Mouse (Mus musculus): Measurements from ENCODE around the gene Fras1.

Fras1 gene

DNA sequence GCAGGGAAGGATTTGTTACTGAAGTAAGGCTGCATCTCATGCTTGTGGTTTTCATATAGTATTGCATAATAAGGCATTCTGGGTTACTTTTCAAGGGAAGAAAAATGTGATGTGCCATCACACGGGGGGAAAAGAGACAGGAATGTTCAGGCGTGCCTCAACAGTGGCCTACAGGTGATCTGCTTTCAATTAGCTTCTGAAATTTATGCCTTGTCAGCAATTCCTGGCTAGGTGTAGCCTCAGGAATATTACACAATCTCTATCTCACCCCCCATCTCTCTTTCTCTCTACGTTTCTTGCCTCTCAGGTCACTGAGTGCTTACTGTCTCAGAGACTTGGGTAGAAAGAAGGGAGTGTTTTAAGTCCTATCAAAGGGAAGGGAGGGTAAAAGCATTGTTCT, 204.9 kb downstream of the Fras1 start:
- no peak for DNase-seq (ENCODE audit: low spot score in 2 of 2)

DNA sequence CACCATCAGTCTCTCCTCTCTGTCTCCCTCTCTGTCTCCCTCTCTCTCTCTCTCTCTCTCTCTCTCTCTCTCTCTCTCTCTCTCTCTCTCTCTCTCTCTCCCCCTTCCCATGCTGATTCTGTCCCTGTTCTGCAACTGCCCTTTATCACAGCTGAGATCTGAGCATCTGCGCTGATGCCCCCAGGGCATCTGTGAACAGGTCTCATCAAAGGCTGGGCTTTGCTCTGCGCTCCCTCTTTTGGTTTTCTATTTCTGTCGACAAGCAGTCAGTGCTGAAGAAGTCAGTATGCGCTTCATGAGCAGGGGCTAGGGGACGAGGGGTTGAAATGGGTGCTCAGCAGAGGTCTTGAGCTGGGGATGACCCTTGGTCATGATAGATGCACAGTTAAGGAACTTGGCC, 206.2 kb downstream of the Fras1 start:
- DNase-seq (ENCODE audit: low spot score in 2 of 2) = no peak

- DNase-seq (ENCODE audit: low spot score in 2 of 2) = no peak
Measured at GRCm38 (mm10) chr5:96584730-96585129, 211.0 kb downstream of the Fras1 start.

DNA sequence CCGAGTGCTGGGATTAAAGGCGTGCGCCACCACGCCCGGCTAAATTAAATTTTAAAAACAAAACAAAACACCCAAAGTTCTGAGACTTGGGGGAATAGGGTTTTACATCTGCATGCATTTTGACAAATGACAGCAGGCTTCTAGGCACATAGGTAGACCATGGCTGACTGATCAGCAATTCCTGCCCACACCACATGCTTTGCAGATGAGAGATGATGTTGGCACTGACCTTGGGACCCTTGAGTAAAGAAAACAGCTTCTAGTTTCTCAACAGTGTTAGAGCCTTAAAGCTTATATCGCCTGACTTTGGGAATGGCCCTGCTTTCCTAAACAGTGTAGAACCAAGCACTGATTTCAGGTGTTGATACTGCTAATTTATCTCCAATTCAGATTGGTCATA, 216.9 kb downstream of the Fras1 start:
- DNase-seq (ENCODE audit: low spot score in 2 of 2) = no peak

DNA sequence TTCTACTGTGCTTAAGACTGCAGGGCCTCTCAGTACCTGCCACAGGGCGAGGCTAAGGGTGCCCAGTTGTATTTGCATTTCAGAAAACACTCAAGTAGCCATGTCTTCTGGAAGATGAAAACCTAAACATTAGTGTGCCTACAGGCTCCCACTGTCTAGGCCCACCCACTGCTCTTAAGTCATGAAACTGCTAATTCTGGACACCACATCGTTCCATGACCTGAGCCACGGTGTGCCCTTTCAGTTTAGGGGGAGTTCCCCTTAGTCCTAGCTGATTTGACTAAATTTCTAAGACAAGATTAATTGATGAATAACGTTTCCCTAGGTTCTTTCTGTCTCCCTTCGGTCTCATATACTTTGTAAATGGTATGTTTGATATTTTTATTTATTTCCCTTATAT, 222.0 kb downstream of the Fras1 start:
- no peak for DNase-seq (ENCODE audit: low spot score in 2 of 2)

DNA sequence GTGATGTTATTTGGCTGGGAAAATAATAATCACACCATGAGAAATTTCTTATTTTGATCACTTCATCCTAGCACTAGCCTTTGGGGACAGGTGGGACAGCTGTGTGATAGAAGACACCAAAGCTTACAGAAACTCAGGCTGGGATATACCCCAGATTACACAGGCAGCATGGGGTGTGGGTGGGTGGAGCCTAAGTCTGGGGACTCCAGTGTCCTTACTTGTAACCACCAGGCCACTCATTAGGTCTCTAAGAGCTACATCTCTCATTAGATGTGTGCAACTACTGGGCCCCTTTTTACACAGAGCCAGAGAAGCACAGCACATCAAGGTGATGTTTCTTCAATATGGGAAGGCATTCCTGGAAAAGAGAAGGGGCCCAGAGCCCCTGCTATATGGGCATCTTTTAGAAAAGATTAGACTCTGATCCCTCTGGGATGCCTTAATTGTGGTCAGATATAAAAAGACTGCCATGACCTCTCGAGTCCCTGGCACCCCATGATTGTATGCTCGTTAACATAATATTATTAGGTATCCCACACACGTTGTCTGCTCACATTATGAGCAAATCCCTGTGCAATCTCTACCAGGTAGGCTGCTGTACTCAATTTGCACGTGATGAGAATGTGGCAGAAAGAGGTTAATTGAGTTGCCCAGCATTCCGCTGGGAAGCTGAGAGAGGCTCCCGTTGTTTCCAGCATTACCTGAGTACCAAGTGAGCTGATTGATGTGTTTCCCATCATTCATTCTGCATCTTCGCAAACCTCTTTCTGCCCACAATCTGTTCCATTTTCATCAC, 230.4 kb downstream of the Fras1 start:
- DNase-seq (ENCODE audit: low spot score in 2 of 2) = no peak

DNA sequence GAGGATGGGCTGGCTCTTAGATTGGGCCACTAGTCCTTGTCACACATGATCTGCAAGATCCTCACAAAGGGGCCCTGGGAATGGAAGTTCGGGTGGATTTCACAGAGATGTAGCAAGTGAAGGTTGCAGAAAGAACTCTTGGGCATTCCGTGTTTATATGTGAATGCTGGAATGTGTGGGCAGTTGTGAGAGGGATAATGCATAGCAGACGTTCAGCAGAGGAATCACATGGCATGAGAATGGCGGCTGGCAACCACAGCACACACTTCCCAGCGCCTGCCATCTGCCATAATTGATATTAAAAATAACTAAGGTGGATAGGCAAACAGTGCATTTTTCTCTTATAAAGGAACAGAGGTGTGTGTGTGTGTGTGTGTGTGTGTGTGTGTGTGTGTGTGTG, 234.3 kb downstream of the Fras1 start:
- no peak for DNase-seq (ENCODE audit: low spot score in 2 of 2)

GRCm38 (mm10) chr5:96608581-96609280, 235.0 kb downstream of the Fras1 start:
- DNase-seq (ENCODE audit: low spot score in 2 of 2) = no peak

GRCm38 (mm10) chr5:96612077-96612476, 238.3 kb downstream of the Fras1 start:
- no peak for DNase-seq (ENCODE audit: low spot score in 2 of 2)

GRCm38 (mm10) chr5:96616954-96617646, 243.3 kb downstream of the Fras1 start:
- DNase-seq (ENCODE audit: low spot score in 2 of 2) = peak in 1 of 2 experiments; percentile 34

- no peak for DNase-seq (ENCODE audit: low spot score in 2 of 2)
Measured at GRCm38 (mm10) chr5:96618008-96618407, 244.3 kb downstream of the Fras1 start.

GRCm38 (mm10) chr5:96620209-96620608, 246.5 kb downstream of the Fras1 start:
- DNase-seq (ENCODE audit: low spot score in 2 of 2) = no peak

- DNase-seq (ENCODE audit: low spot score in 2 of 2) = no peak
Measured at GRCm38 (mm10) chr5:96620618-96621017, 246.9 kb downstream of the Fras1 start.

GRCm38 (mm10) chr5:96622604-96623352, 249.0 kb downstream of the Fras1 start:
- no peak for DNase-seq (ENCODE audit: low spot score in 2 of 2)

DNA sequence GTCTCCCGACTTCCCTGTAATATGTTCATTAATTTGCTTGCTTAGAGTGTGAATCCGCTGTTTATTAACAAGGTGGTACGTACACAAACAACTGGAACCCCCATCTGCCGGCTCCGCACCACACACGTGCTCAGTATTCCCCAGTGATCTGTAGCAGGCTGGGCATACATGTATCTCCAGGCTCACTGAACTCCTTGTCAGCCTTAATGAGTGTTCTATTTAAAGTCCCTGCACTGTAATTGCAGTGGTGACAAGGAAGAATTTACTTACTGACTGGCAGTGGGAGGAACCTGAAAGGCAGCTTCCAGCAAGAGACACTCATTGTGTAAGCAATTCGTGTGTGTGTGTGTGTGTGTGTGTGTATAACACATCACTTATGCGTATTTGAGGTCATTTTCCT, 256.1 kb downstream of the Fras1 start:
- no peak for DNase-seq (ENCODE audit: low spot score in 2 of 2)

- no peak for DNase-seq (ENCODE audit: low spot score in 2 of 2)
Measured at GRCm38 (mm10) chr5:96635146-96635862, 261.5 kb downstream of the Fras1 start.

- no peak for DNase-seq (ENCODE audit: low spot score in 2 of 2)
Measured at GRCm38 (mm10) chr5:96635866-96636265, 262.1 kb downstream of the Fras1 start.

- no peak for DNase-seq (ENCODE audit: low spot score in 2 of 2)
Measured at GRCm38 (mm10) chr5:96639213-96639910, 265.6 kb downstream of the Fras1 start.

DNA sequence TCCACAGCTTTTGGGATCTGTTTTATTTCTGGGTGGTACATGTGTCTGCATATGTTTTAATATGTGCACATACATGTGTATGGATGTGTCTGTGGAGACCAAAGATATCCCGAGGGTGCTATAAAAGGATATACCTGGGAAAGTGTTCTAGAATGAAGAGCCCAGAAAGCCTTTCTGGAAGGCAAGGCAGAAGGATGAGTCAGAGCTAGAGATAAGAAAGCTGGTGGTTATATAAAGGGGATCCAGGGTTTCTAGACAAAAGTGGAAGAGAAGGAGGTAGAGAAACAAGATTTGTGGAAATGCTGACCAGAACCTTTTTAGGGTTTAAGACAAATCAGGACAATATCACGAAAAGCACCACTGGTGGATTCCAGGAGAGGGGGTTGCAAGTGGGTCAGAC, 267.5 kb downstream of the Fras1 start:
- DNase-seq (ENCODE audit: low spot score in 2 of 2) = no peak

- no peak for DNase-seq (ENCODE audit: low spot score in 2 of 2)
Measured at GRCm38 (mm10) chr5:96675676-96676075, 301.9 kb downstream of the Fras1 start.

DNA sequence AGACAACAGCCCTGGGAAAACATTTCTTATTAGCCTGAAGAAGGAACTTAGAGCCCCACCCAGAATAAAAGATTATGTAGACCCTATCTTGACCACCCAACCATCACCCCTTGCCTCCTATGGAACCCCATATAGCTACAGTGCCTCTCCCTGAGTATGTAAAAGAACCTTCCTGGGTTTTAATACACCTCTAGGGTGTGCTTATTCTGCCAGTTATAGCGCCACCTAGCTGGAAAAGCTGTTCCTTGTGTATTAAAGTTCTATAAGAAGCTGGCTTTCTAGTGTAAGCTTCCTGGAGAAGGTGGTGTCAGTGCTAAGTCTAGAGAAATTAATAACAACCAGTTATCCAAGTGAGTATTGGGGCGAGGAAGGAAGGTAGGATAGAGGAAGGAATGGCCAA, 303.7 kb downstream of the Fras1 start:
- no peak for DNase-seq (ENCODE audit: low spot score in 2 of 2)
